Mouse (Mus musculus) activated CD4-positive, CD25-positive, alpha-beta regulatory T cell, adult 9 weeks (primary cell): ENCODE results near the gene Olfr211. TPM values are rescaled to one million over a fixed set of nuclear protein-coding genes. Genes with fewer than 3 reads are reported as not detected.

ENCODE experiments used
- polyA plus RNA-seq: library from polyadenylated mRNA; unstranded; fragments of 100-300 nt; shearing (Covaris generic); gene quantifications from one replicate; pipeline ENCODE4 v1.2.1, GENCODE M21; 2017

Gene Olfr211
- polyA plus RNA-seq = not detected

DNA sequence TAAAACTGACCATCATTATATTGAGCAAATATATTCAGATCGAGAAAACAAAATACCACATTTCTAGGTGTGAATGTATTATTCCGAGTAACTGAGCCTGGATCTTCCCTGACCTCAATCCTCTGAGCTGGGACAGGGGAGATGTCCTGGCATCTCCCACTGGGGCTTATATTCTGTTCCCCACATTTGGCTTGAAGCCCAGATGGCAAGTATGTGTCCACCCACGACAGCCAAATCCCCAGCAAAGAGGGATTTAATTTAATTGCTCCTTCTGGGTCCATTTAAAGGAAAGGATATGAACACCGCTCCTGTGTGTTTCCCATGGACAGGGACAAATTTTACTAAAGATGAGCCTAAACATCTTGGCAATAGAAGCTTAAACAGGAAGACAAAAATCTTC lies at the start of gene Olfr211:
TSS of gene Olfr211 (plus strand) at position 301 of the 400 bp plus-strand sequence.

GRCm38 (mm10) chr6:116460544-116461283 lies 28.2 kb upstream of the Olfr211 start, which contains the start of gene Alox5:
Gene Alox5 (minus strand): TSS chr6:116461178.

GRCm38 (mm10) chr6:116506302-116507003 lies 17.6 kb downstream of the Olfr211 start, which contains the start of gene Olfr212:
Gene Olfr212 (plus strand): TSS chr6:116506516.

GRCm38 (mm10) chr6:116538156-116538555 lies 49.3 kb downstream of the Olfr211 start, which contains the start of gene Olfr213:
Gene Olfr213 (plus strand): TSS chr6:116538456.

Other genes starting within 250 kb of the Olfr211 start
- gene Zfand4, start 224.9 kb upstream of the Olfr211 start, polyA plus RNA-seq = 1.3 TPM
- gene March8, start 151.1 kb upstream of the Olfr211 start, polyA plus RNA-seq = 0.20 TPM
- not detected for gene Alox5, start 27.9 kb upstream of the Olfr211 start, polyA plus RNA-seq
- not detected for gene Olfr212, start 17.4 kb downstream of the Olfr211 start, polyA plus RNA-seq
- not detected for gene Olfr213, start 49.4 kb downstream of the Olfr211 start, polyA plus RNA-seq
- gene Gm5580, start 62.0 kb downstream of the Olfr211 start, polyA plus RNA-seq = 0.21 TPM
- gene Olfr214, start 65.1 kb downstream of the Olfr211 start, polyA plus RNA-seq = not detected
- not detected for gene Olfr215, start 95.1 kb downstream of the Olfr211 start, polyA plus RNA-seq
- 38.0 TPM for gene Zfp422, start 139.9 kb downstream of the Olfr211 start, polyA plus RNA-seq
- gene Depp1, start 161.5 kb downstream of the Olfr211 start, polyA plus RNA-seq = not detected
- 3.5 TPM for gene Rassf4, start 184.9 kb downstream of the Olfr211 start, polyA plus RNA-seq
- 0.02 TPM for gene Tmem72, start 227.8 kb downstream of the Olfr211 start, polyA plus RNA-seq